Mouse (Mus musculus) megakaryocyte progenitor cell, adult 5-6 weeks (primary cell): ENCODE data around the gene Cdsn. TPM values are rescaled to one million over a fixed set of nuclear protein-coding genes. Genes with fewer than 3 reads are reported as not detected.

Source experiments
- total RNA-seq, 2 experiments: library from RNA; stranded (forward) in 1 of 2; stranded (reverse) in 1 of 2; fragments of 157-497, 149-512 nt in 1 of 2; fragments of 200-1000 nt in 1 of 2; gene quantifications; 2 replicates each; pipeline versions ENCODE4 v1.2.3 to v1.2.4; 2015 to 2017

The Cdsn gene
- total RNA-seq, 2 experiments from 2014 or later, result not detected

Other genes starting within 250 kb of the Cdsn start
- gene H2-Q1, start 231.7 kb upstream of the Cdsn start, total RNA-seq (2015), result not detected in 2 replicates
- gene H2-Q1, start 231.7 kb upstream of the Cdsn start, total RNA-seq (2017), result not detected in 2 replicates
- gene H2-Q2, start 209.9 kb upstream of the Cdsn start, total RNA-seq (2015), result not detected in 2 replicates
- gene H2-Q2, start 209.9 kb upstream of the Cdsn start, total RNA-seq (2017), result not detected in 2 replicates
- gene H2-Q4, start 172.5 kb upstream of the Cdsn start, total RNA-seq (2015), result 10.6 and 18.1 TPM in 2 replicates
- gene H2-Q4, start 172.5 kb upstream of the Cdsn start, total RNA-seq (2017), result 24.4 and 31.4 TPM in 2 replicates
- gene H2-Q6, start 127.3 kb upstream of the Cdsn start, total RNA-seq (2015), result 23.3 and 37.3 TPM in 2 replicates
- 25.6 and 40.7 TPM in 2 replicates for gene H2-Q6, start 127.3 kb upstream of the Cdsn start, total RNA-seq (2017)
- 41.7 and 63.1 TPM in 2 replicates for gene H2-Q7, start 113.0 kb upstream of the Cdsn start, total RNA-seq (2015)
- 23.7 and 30.0 TPM in 2 replicates for gene H2-Q7, start 113.0 kb upstream of the Cdsn start, total RNA-seq (2017)
- gene H2-Q10, start 82.0 kb upstream of the Cdsn start, total RNA-seq (2015), result 0.64 and 0.78 TPM in 2 replicates
- gene H2-Q10, start 82.0 kb upstream of the Cdsn start, total RNA-seq (2017), result 0.30 and 0.71 TPM in 2 replicates
- 0.34 and 0.39 TPM in 2 replicates for gene Pou5f1, start 46.1 kb upstream of the Cdsn start, total RNA-seq (2015)
- 0.64 TPM in 1 of 2 replicates, not detected in the other for gene Pou5f1, start 46.1 kb upstream of the Cdsn start, total RNA-seq (2017)
- 23.3 and 23.8 TPM in 2 replicates for gene Tcf19, start 35.3 kb upstream of the Cdsn start, total RNA-seq (2015)
- 8.5 and 8.7 TPM in 2 replicates for gene Tcf19, start 35.3 kb upstream of the Cdsn start, total RNA-seq (2017)
- gene Cchcr1, start 35.0 kb upstream of the Cdsn start, total RNA-seq (2015), result 1.1 and 1.9 TPM in 2 replicates
- 4.0 and 5.6 TPM in 2 replicates for gene Cchcr1, start 35.0 kb upstream of the Cdsn start, total RNA-seq (2017)
- gene Psors1c2, start 18.9 kb upstream of the Cdsn start, total RNA-seq (2015), result not detected in 2 replicates
- gene Psors1c2, start 18.9 kb upstream of the Cdsn start, total RNA-seq (2017), result not detected in 2 replicates
- gene 2300002M23Rik, start 15.3 kb downstream of the Cdsn start, total RNA-seq (2015), result not detected in 2 replicates
- gene 2300002M23Rik, start 15.3 kb downstream of the Cdsn start, total RNA-seq (2017), result not detected in 2 replicates
- not detected in 2 replicates for gene Sfta2, start 49.4 kb downstream of the Cdsn start, total RNA-seq (2015)
- gene Sfta2, start 49.4 kb downstream of the Cdsn start, total RNA-seq (2017), result not detected in 2 replicates
- not detected in 2 replicates for gene Gm9573, start 74.5 kb downstream of the Cdsn start, total RNA-seq (2015)
- not detected in 2 replicates for gene Gm9573, start 74.5 kb downstream of the Cdsn start, total RNA-seq (2017)
- gene Mucl3, start 91.6 kb downstream of the Cdsn start, total RNA-seq (2015), result not detected in 2 replicates
- gene Mucl3, start 91.6 kb downstream of the Cdsn start, total RNA-seq (2017), result not detected in 2 replicates
- 5.7 and 11.4 TPM in 2 replicates for gene Vars2, start 115.5 kb downstream of the Cdsn start, total RNA-seq (2015)
- gene Vars2, start 115.5 kb downstream of the Cdsn start, total RNA-seq (2017), result 12.7 and 14.9 TPM in 2 replicates
- gene Gtf2h4, start 121.6 kb downstream of the Cdsn start, total RNA-seq (2015), result 26.2 and 31.8 TPM in 2 replicates
- 24.8 and 29.5 TPM in 2 replicates for gene Gtf2h4, start 121.6 kb downstream of the Cdsn start, total RNA-seq (2017)
- 0.15 TPM in 1 of 2 replicates, not detected in the other for gene Ddr1, start 152.5 kb downstream of the Cdsn start, total RNA-seq (2015)
- 0.25 TPM in 1 of 2 replicates, not detected in the other for gene Ddr1, start 152.5 kb downstream of the Cdsn start, total RNA-seq (2017)